Mouse (Mus musculus) neural tube, embryonic 14.5 days (tissue): ENCODE data around the gene Osgep. TPM values are rescaled to one million over a fixed set of nuclear protein-coding genes. Genes with fewer than 3 reads are reported as not detected.
"Not testable (repeated sequence)": the region's sequence is repeated elsewhere in the genome, so short reads cannot be mapped to it uniquely, and the experiment has no call there.

Source experiments
- ATAC-seq: fragments of 200-750 bp; cut with Nextera tagmentation; 2 replicates; pipeline ENCODE4 v1.8.0; 2017; ENCODE audit warnings: low read depth, mild to moderate bottlenecking, moderate TSS enrichment, moderate library complexity
- H3K27ac ChIP-seq: fragments of 300-500 bp; sonication (generic); 2 replicates; pipeline ENCODE4 v1.5.1; 2014; ENCODE audit warnings: low read depth, mild to moderate bottlenecking, control low read depth, low read length, moderate library complexity, mixed read lengths
- H3K27me3 ChIP-seq: fragments of 300-500 bp; sonication (generic); 2 replicates; pipeline ENCODE4 v1.6.1; 2014; ENCODE audit warnings: low read length; ENCODE audit not compliant: control insufficient read depth, insufficient read depth
- H3K36me3 ChIP-seq: fragments of 300-500 bp; sonication (generic); 2 replicates; pipeline ENCODE4 v1.6.1; 2014; ENCODE audit warnings: low read length, mixed read lengths; ENCODE audit not compliant: control insufficient read depth, insufficient read depth
- H3K4me1 ChIP-seq: fragments of 300-500 bp; sonication (generic); 2 replicates; pipeline ENCODE4 v1.6.1; 2014; ENCODE audit warnings: low read length; ENCODE audit not compliant: control insufficient read depth, insufficient read depth
- H3K4me2 ChIP-seq: fragments of 300-500 bp; sonication (generic); 2 replicates; pipeline ENCODE4 v1.6.1; 2014; ENCODE audit warnings: mild to moderate bottlenecking, low read depth, low read length, control low read depth
- H3K4me3 ChIP-seq: fragments of 300-500 bp; sonication (generic); 2 replicates; pipeline ENCODE4 v1.5.1; 2014; ENCODE audit warnings: low read depth, low read length, control low read depth, mixed read lengths
- H3K9ac ChIP-seq: fragments of 300-500 bp; sonication (generic); replicated peaks from 2 replicates; pipeline ENCODE4 v1.6.1; 2014; ENCODE audit warnings: low read depth, mild to moderate bottlenecking, control low read depth, low read length, mixed read lengths
- H3K9me3 ChIP-seq: fragments of 300-500 bp; sonication (generic); 2 replicates; pipeline ENCODE4 v1.6.1; 2016; ENCODE audit warnings: low read length; ENCODE audit not compliant: control insufficient read depth
- WGBS: fragments of 180-500 bp; shearing (Covaris S2); extraction: QIAGEN DNeasy Blood & Tissue Kit; methylation state at CpG from one replicate; pipeline ENCODE4 v1.1.7; 2014; 5-methylcytosine and 5-hydroxymethylcytosine counted together
- polyA plus RNA-seq: library from polyadenylated mRNA; unstranded; fragments of >200 nt; fragmentation: Nextera tagmentation; extraction: Ambion mirVana; gene quantifications from 2 replicates; pipeline ENCODE4 v1.2.1, GENCODE M21; 2014

The Osgep gene
- 110 TPM in 2 replicates for polyA plus RNA-seq

GRCm38 (mm10) chr14:50924281-50925064, at the start of gene Osgep, which contains the start of gene Apex1:
TSS of gene Osgep (minus strand) at chr14:50924893.
TSS of gene Apex1 (plus strand) at chr14:50924968.
- peak within 1 kb of the TSS; percentile 85 for H3K27ac ChIP-seq
- WGBS = under 1% methylated on average over 57 of the region's 57 CpGs
- H3K4me1 ChIP-seq = peaks cover 13% of the 10 kb centered on the region
- peak within 1 kb of the TSS; percentile 70 for H3K9ac ChIP-seq
- no peaks in the 10 kb centered on the region for H3K9me3 ChIP-seq
- peak; percentile 97 for ATAC-seq
- H3K4me3 ChIP-seq = peak within 1 kb of the TSS; percentile 67
- H3K36me3 ChIP-seq = peaks cover 28% of the 10 kb centered on the region
- H3K27me3 ChIP-seq = no peaks in the 10 kb centered on the region
- peak within 1 kb of the TSS; percentile 87 for H3K4me2 ChIP-seq

DNA sequence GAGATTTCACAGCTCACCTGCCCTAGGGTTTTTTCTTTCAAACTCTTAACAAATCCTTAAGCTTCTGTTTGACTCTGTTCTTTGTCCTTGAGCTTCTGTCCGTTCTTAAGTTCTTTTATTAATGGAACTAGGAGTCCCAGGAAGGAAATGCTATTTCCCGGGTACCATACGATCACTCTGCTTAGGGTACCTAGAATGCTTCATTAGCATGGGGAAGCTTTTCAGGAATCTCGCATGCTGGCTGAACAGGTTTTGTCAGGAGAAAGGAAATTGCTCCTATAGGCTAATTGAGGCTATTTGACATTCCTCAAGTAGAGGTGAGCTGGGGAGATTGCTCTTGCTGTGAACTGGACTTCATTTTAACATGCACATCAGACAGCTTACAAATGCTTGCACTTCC, 49.0 kb upstream of the Osgep start:
- Histone ChIP-seq H3K36me3 (no peaks in the 10 kb centered on the region), H3K27ac (no peak overlapping the region), H3K4me3 (no peak overlapping the region), H3K4me2 (no peak overlapping the region), H3K9me3 (no peaks in the 10 kb centered on the region), H3K9ac (no peak overlapping the region), H3K4me1 (peaks cover 2% of the 10 kb centered on the region; the same call in 1 of the 2 replicates), H3K27me3 (no peaks in the 10 kb centered on the region)
- no peak for ATAC-seq
- WGBS = 46% methylated on average over 4 of the region's 4 CpGs

DNA sequence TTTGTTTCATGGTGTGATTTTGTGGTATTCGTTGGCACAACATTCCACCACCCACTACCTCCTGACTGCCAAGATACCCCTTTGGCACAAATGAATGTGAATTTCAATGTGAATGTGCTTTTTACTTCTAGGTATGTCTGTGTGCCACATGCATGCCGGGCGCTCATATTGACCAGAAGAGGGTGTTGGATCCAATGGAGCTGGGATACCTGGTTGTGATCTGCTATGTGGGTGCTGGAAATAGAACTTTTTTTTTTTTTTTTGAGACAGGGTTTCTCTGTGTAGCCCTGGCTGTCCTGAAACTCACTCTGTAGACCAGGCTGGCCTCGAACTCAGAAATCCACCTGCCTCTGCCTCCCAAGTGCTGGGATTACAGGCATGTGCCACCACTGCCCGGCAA, 48.4 kb upstream of the Osgep start:
- H3K9ac ChIP-seq, H3K9me3 ChIP-seq, H3K4me1 ChIP-seq, ATAC-seq, H3K27me3 ChIP-seq, H3K36me3 ChIP-seq, H3K4me2 ChIP-seq, H3K27ac ChIP-seq, H3K4me3 ChIP-seq: not testable (repeated sequence)
- WGBS = 92% methylated on average over 5 of the region's 5 CpGs

DNA sequence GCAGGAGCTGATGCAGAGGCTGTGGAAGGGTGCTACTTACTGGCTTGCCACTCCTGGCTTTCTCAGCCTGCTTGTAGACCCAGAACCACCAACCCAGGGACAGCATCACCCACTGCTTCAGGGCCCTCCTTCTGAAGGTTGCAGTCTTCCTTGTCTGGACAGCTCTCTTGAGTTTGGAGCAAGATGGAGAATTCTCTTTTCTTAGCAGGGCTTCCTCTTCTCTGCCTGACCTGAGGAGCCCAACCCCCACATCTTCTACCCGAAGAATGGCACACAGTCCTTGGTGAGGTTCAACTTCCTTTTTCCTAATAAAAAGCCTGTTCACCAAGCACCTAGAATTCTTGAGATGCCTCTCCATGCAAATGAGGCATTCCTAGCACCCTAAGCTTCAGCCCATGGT, 46.1 kb upstream of the Osgep start:
- no peaks in the 10 kb centered on the region for H3K4me1 ChIP-seq
- no peak overlapping the region for H3K9ac ChIP-seq
- no peaks in the 10 kb centered on the region for H3K9me3 ChIP-seq
- H3K27ac ChIP-seq = no peak overlapping the region
- 89% methylated on average over 1 of the region's 1 CpGs for WGBS
- no peaks in the 10 kb centered on the region for H3K27me3 ChIP-seq
- no peak for ATAC-seq
- no peak overlapping the region for H3K4me3 ChIP-seq
- no peaks in the 10 kb centered on the region for H3K36me3 ChIP-seq
- H3K4me2 ChIP-seq = no peak overlapping the region

DNA sequence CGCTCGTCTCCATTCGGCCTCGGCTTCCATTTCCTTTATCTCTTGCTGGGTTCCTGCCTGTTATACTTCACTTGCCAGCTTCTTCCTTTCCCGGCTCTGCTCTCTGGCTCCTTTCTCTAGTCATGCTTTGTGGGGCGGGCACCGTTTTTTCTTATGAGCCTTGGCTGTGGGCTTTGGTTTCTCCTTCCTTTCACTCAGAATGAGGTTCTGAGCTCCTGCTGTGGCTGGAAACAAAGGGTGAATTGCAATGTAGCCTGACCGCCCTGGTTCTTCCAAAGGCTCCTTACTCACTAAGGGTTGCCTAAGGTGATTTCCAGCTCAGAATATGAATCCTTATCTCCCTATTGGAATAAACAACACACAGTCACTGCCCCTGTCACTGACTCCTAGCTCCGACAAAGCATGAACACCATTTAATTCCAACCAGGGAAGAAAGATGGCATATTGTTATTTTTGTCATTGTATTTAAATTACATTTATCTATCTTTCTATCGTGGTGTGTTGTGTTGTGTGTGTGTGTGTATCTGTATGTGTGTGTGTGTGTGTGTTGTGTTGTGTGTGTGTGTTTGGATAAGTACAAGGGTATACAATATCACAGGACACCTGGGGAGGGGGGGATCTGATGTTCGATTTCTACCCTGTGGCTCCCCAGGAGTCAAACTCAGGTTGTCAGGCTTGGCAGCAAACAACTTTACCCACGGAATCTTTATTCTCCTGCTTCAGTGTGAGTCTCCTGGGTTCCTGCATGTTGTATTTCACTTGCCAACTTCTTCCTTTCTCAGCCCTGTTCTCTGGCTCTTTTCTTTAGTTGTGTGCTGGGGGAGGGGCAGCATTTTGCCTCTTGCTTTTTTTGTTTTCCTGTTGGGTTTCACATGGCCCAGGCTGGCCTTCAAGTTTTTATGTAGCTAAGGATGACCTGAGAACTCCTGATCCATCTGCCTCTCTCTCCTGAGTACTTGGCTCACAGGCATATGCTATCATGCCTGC, 45.2 kb upstream of the Osgep start:
- 12% methylated on average over 12 of the region's 12 CpGs for WGBS
- Histone ChIP-seq H3K27me3 (no peaks in the 10 kb centered on the region), H3K27ac (0 out of 2 replicates have a peak overlapping the region, but pooled peaks have one; percentile 34), H3K4me1 (no peaks in the 10 kb centered on the region), H3K4me2 (no peak overlapping the region), H3K4me3 (no peak overlapping the region), H3K36me3 (no peaks in the 10 kb centered on the region), H3K9ac (no peak overlapping the region), H3K9me3 (no peaks in the 10 kb centered on the region)
- peak; percentile 46; the same call in 1 of the 2 replicates for ATAC-seq

- no peak overlapping the region for H3K27ac ChIP-seq
- no peak overlapping the region for H3K9ac ChIP-seq
- no peaks in the 10 kb centered on the region for H3K9me3 ChIP-seq
- no peaks in the 10 kb centered on the region for H3K27me3 ChIP-seq
- no peak overlapping the region for H3K4me2 ChIP-seq
- WGBS = 0% methylated on average over 1 of the region's 1 CpGs
- no peaks in the 10 kb centered on the region for H3K36me3 ChIP-seq
- ATAC-seq = no peak
- no peak overlapping the region for H3K4me3 ChIP-seq
- no peaks in the 10 kb centered on the region for H3K4me1 ChIP-seq
Observed at GRCm38 (mm10) chr14:50969041-50969440, 44.3 kb upstream of the Osgep start.

- no peak overlapping the region for H3K27ac ChIP-seq
Observed at GRCm38 (mm10) chr14:50968216-50968980, 43.7 kb upstream of the Osgep start.

GRCm38 (mm10) chr14:50958289-50958995, 33.7 kb upstream of the Osgep start:
- 85% methylated on average over 5 of the region's 5 CpGs for WGBS
- not testable (repeated sequence) for H3K4me3 ChIP-seq, H3K9ac ChIP-seq, H3K27me3 ChIP-seq, H3K4me2 ChIP-seq, H3K27ac ChIP-seq, H3K36me3 ChIP-seq, H3K4me1 ChIP-seq, H3K9me3 ChIP-seq, ATAC-seq

More at GRCm38 (mm10) chr14:50968216-50968980, 43.7 kb upstream of the Osgep start:
- Histone ChIP-seq H3K27me3 (no peaks in the 10 kb centered on the region), H3K9ac (no peak overlapping the region), H3K36me3 (no peaks in the 10 kb centered on the region), H3K4me1 (no peaks in the 10 kb centered on the region), H3K9me3 (no peaks in the 10 kb centered on the region), H3K4me2 (no peak overlapping the region), H3K4me3 (no peak overlapping the region)
- no peak for ATAC-seq
- WGBS = 72% methylated on average over 5 of the region's 5 CpGs
